Mouse (Mus musculus) midbrain, embryonic 16.5 days (tissue): ENCODE measurements around the gene Mrps35. TPM values are rescaled to one million over a fixed set of nuclear protein-coding genes. Genes with fewer than 3 reads are reported as not detected.
A peak's percentile ranks its signal among the peaks of the same experiment; 100 is the strongest.

Source experiments
- ATAC-seq: fragments of 200-750 bp; cut with Nextera tagmentation; 2 replicates; pipeline ENCODE4 v1.8.0; 2017; ENCODE audit warnings: moderate TSS enrichment
- H3K27ac ChIP-seq: fragments of 300-500 bp; sonication (generic); 2 replicates; pipeline ENCODE4 v1.5.1; 2014; ENCODE audit warnings: mild to moderate bottlenecking, low read length, mixed read lengths
- H3K27me3 ChIP-seq: fragments of 300-500 bp; sonication (generic); 2 replicates; pipeline ENCODE4 v1.6.1; 2014; ENCODE audit warnings: low read depth, low read length, mixed read lengths; ENCODE audit not compliant: control insufficient read depth, insufficient read depth
- H3K36me3 ChIP-seq: fragments of 300-500 bp; sonication (generic); 2 replicates; pipeline ENCODE4 v1.6.1; 2014; ENCODE audit warnings: mild to moderate bottlenecking, low read length, moderate library complexity, mixed read lengths; ENCODE audit not compliant: control insufficient read depth, insufficient read depth
- H3K4me1 ChIP-seq: fragments of 300-500 bp; sonication (generic); 2 replicates; pipeline ENCODE4 v1.6.1; 2014; ENCODE audit warnings: mild to moderate bottlenecking, low read length, mixed read lengths; ENCODE audit not compliant: control insufficient read depth, insufficient read depth
- H3K4me2 ChIP-seq: fragments of 300-500 bp; sonication (generic); 2 replicates; pipeline ENCODE4 v1.6.1; 2014; ENCODE audit warnings: mild to moderate bottlenecking, low read length, mixed read lengths
- H3K4me3 ChIP-seq: fragments of 300-500 bp; sonication (generic); 2 replicates; pipeline ENCODE4 v1.5.1; 2014; ENCODE audit warnings: low read depth, mild to moderate bottlenecking, low read length, moderate library complexity, mixed read lengths
- H3K9ac ChIP-seq: fragments of 300-500 bp; sonication (generic); 2 replicates; pipeline ENCODE4 v1.6.1; 2014; ENCODE audit warnings: low read depth, low read length, mixed read lengths
- H3K9me3 ChIP-seq: fragments of 300-500 bp; sonication (generic); replicated peaks from 2 replicates; pipeline ENCODE4 v1.6.1; 2014; ENCODE audit warnings: mild to moderate bottlenecking, low read length, mixed read lengths; ENCODE audit not compliant: control insufficient read depth, poor library complexity, severe bottlenecking
- WGBS: fragments of 180-500 bp; shearing (Covaris S2); extraction: QIAGEN DNeasy Blood & Tissue Kit; methylation state at CpG from one replicate; pipeline ENCODE4 v1.1.7; 2014; 5-methylcytosine and 5-hydroxymethylcytosine counted together
- polyA plus RNA-seq: library from polyadenylated mRNA; unstranded; fragments of >200 nt; fragmentation: Nextera tagmentation; extraction: Ambion mirVana; gene quantifications from 2 replicates; pipeline ENCODE4 v1.2.1, GENCODE M21; 2015

Mrps35 gene
- polyA plus RNA-seq, 1 experiment from 2014 or later, result 67.6 TPM

GRCm38 (mm10) chr6:147105529-147105928 lies 63.0 kb downstream of the Mrps35 start:
- ATAC-seq, result no peak
- H3K27ac ChIP-seq, result no peak overlapping the region
- 100% methylated on average over 1 of the region's 1 CpGs for whole genome bisulfite sequencing
- no peak overlapping the region for H3K4me2 ChIP-seq
- H3K9ac ChIP-seq, result no peak overlapping the region
- H3K27me3 ChIP-seq, result no peaks in the 10 kb centered on the region
- H3K4me1 ChIP-seq, result no peaks in the 10 kb centered on the region
- no peak overlapping the region for H3K4me3 ChIP-seq
- H3K9me3 ChIP-seq, result no peaks in the 10 kb centered on the region
- peaks cover 39% of the 10 kb centered on the region for H3K36me3 ChIP-seq

GRCm38 (mm10) chr6:147106716-147107115 lies 64.2 kb downstream of the Mrps35 start:
- Histone ChIP-seq H3K9me3 (no peaks in the 10 kb centered on the region), H3K9ac (no peak overlapping the region), H3K36me3 (peaks cover 41% of the 10 kb centered on the region), H3K4me1 (no peaks in the 10 kb centered on the region), H3K4me2 (no peak overlapping the region), H3K4me3 (no peak overlapping the region), H3K27me3 (no peaks in the 10 kb centered on the region), H3K27ac (no peak overlapping the region)
- ATAC-seq, result no peak
- WGBS, result 95% methylated on average over 6 of the region's 6 CpGs

GRCm38 (mm10) chr6:147109283-147109682 lies 66.7 kb downstream of the Mrps35 start:
- peaks cover 33% of the 10 kb centered on the region for H3K36me3 ChIP-seq
- no peak overlapping the region for H3K27ac ChIP-seq
- H3K9ac ChIP-seq, result no peak overlapping the region
- H3K4me1 ChIP-seq, result no peaks in the 10 kb centered on the region
- H3K4me3 ChIP-seq, result no peak overlapping the region
- ATAC-seq, result no peak
- no peaks in the 10 kb centered on the region for H3K9me3 ChIP-seq
- WGBS, result 82% methylated on average over 7 of the region's 7 CpGs
- H3K27me3 ChIP-seq, result no peaks in the 10 kb centered on the region
- no peak overlapping the region for H3K4me2 ChIP-seq

GRCm38 (mm10) chr6:147116579-147116978 lies 74.0 kb downstream of the Mrps35 start:
- no peaks in the 10 kb centered on the region for H3K9me3 ChIP-seq
- H3K4me3 ChIP-seq, result no peak overlapping the region
- no peaks in the 10 kb centered on the region for H3K27me3 ChIP-seq
- no peaks in the 10 kb centered on the region; the same call in 1 of the 2 replicates for H3K36me3 ChIP-seq
- H3K4me1 ChIP-seq, result no peaks in the 10 kb centered on the region
- 9% methylated on average over 10 of the region's 10 CpGs for WGBS
- no peak overlapping the region for H3K27ac ChIP-seq
- H3K9ac ChIP-seq, result no peak overlapping the region
- no peak overlapping the region for H3K4me2 ChIP-seq
- ATAC-seq, result peak; percentile 76

- Histone ChIP-seq H3K27me3 (no peaks in the 10 kb centered on the region), H3K36me3 (no peaks in the 10 kb centered on the region), H3K27ac (no peak overlapping the region), H3K9ac (no peak overlapping the region), H3K9me3 (no peaks in the 10 kb centered on the region), H3K4me2 (no peak overlapping the region), H3K4me1 (no peaks in the 10 kb centered on the region), H3K4me3 (no peak overlapping the region)
- ATAC-seq, result no peak
- WGBS, result 97% methylated on average over 7 of the region's 7 CpGs
Measured at GRCm38 (mm10) chr6:147117764-147118163, 75.2 kb downstream of the Mrps35 start.

GRCm38 (mm10) chr6:147118190-147118589 lies 75.6 kb downstream of the Mrps35 start:
- no peaks in the 10 kb centered on the region for H3K27me3 ChIP-seq

GRCm38 (mm10) chr6:147121320-147121719 lies 78.8 kb downstream of the Mrps35 start:
- H3K36me3 ChIP-seq, result no peaks in the 10 kb centered on the region
- H3K4me2 ChIP-seq, result no peak overlapping the region
- H3K4me3 ChIP-seq, result no peak overlapping the region
- no peak for ATAC-seq
- H3K4me1 ChIP-seq, result no peaks in the 10 kb centered on the region
- 56% methylated on average over 6 of the region's 6 CpGs for WGBS
- no peaks in the 10 kb centered on the region for H3K27me3 ChIP-seq
- H3K27ac ChIP-seq, result no peak overlapping the region
- no peaks in the 10 kb centered on the region for H3K9me3 ChIP-seq
- no peak overlapping the region for H3K9ac ChIP-seq

More at GRCm38 (mm10) chr6:147118190-147118589, 75.6 kb downstream of the Mrps35 start:
- Histone ChIP-seq H3K9me3 (no peaks in the 10 kb centered on the region), H3K36me3 (no peaks in the 10 kb centered on the region), H3K27ac (no peak overlapping the region), H3K9ac (no peak overlapping the region), H3K4me3 (no peak overlapping the region), H3K4me1 (no peaks in the 10 kb centered on the region), H3K4me2 (no peak overlapping the region)
- no peak for ATAC-seq
- WGBS, result 88% methylated on average over 3 of the region's 3 CpGs

Other genes with a start within 250 kb of the Mrps35 start
- 2.9 and 4.2 TPM in 2 replicates for gene Arntl2, start 246.7 kb upstream of the Mrps35 start, polyA plus RNA-seq
- gene Smco2, start 192.7 kb upstream of the Mrps35 start, polyA plus RNA-seq, result not detected in 2 replicates
- gene Ppfibp1, start 154.3 kb upstream of the Mrps35 start, polyA plus RNA-seq, result 19.6 and 22.1 TPM in 2 replicates
- 0.06 TPM in 1 of 2 replicates, not detected in the other for gene 1700034J05Rik, start 88.3 kb upstream of the Mrps35 start, polyA plus RNA-seq
- gene Rep15, start 10.2 kb upstream of the Mrps35 start, polyA plus RNA-seq, result 0.66 and 0.89 TPM in 2 replicates
- 0.56 and 0.75 TPM in 2 replicates for gene Mansc4, start 44.3 kb downstream of the Mrps35 start, polyA plus RNA-seq
- gene Klhl42, start 48.6 kb downstream of the Mrps35 start, polyA plus RNA-seq, result 7.2 and 7.7 TPM in 2 replicates
- 0.77 and 1.4 TPM in 2 replicates for gene Pthlh, start 221.4 kb downstream of the Mrps35 start, polyA plus RNA-seq